Mouse (Mus musculus) thymus, postnatal 14 days (tissue): ENCODE data around the gene Pigz.
A peak's percentile ranks its signal among the peaks of the same experiment; 100 is the strongest.
"Not testable (repeated sequence)": the region's sequence is repeated elsewhere in the genome, so short reads cannot be mapped to it uniquely, and the experiment has no call there.

Experiments used
- DNase-seq: peaks from one replicate; pipeline ENCODE4 v3.0.0; 2021

Gene Pigz

DNA sequence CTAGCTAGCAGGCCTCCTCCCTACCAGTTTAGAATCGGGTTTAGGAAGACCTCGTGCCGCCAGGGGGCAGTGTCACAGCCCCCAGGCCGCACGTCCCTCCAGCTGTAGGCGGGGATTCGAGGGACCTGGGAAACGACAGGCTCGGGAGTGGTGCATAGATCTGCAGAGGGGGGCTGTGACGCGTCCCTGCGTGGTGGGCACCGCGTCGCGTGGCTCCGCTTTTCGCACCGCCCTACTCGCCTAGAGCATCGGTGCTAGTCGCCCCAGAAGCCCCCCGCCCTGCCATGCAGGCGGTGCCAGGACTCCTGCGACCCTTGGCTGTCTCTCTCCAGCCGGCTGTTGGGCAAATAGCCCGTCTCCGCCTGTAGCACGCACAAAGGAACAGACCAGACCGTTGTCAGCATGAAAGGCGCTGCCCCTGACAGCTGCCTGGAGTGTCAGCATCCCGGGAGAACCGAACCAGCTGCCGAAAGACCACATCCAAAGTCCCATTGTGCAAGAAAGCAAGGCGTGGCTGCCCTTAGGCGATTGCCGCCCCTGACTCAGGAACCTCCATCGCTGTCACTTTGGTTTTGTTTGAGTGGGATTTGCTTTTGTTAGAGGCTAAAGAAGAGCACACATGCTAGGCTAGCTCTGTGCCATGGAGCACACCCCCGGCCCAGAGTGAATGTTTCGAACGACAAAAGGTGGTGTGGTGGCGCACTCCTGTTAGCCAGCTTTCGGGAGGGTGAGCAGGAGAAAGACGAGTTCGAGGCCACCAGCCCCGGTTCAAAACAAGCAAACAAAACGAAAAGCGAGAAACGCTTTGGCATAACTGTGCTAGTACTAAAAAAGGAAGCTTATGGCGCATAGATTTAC is 582 bp upstream of the Pigz start:
- peak; percentile 90 for DNase-seq

GRCm38 (mm10) chr16:31934550-31935010 is 929 bp downstream of the Pigz start:
- no peak for DNase-seq

- DNase-seq = peak; percentile 21
Observed at GRCm38 (mm10) chr16:31935091-31935979, 1.7 kb downstream of the Pigz start.

DNA sequence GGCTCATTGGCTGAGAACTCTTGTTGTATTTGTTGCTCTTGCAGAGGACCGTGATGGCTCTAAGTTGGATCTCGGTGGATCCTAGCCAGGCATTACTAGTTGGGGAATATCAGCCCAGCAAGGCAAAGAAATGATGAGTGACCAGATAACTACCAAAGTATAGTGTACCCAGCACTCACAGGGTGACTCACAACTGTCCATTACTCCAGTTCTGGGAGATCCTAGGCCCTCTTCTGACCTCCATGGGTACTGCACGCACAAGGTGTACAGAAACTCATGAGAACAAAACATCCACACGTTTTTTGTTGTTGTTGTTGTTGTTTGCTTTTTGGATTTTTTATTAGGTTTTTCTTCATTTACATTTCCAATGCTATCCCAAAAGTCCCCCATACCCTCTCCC is 2.9 kb downstream of the Pigz start:
- DNase-seq = no peak

GRCm38 (mm10) chr16:31938856-31939255 is 5.2 kb downstream of the Pigz start:
- DNase-seq = no peak

- no peak for DNase-seq
Observed at GRCm38 (mm10) chr16:31940586-31940985, 6.9 kb downstream of the Pigz start.

- peak; percentile 84 for DNase-seq
Observed at GRCm38 (mm10) chr16:31943980-31944379, 10.3 kb downstream of the Pigz start.

DNA sequence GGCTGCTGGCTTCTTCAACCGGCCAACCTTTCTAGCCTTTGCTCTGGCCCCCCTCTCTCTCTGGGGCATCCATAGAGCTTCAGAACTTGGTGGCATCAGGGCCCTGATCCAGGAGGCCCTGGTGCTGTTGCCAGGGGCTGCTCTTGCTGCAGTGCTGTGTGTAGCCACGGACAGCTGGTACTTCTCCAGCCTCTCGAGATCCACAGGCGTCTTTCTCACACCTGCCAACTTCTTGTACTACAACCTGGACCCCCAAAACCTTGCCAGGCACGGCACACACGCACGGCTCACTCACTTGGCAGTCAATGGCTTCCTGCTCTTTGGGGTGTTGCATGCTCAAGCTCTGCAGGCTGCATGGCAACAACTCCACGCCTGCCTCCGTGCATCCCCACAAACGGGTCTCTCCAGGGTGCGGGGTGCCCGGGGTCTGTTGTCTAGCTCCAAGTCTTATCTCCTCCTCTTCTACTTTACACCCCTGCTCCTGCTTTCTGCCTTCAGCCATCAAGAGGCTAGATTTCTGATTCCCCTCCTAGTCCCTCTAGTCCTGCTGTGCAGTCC is 11.1 kb downstream of the Pigz start:
- no peak for DNase-seq

DNA sequence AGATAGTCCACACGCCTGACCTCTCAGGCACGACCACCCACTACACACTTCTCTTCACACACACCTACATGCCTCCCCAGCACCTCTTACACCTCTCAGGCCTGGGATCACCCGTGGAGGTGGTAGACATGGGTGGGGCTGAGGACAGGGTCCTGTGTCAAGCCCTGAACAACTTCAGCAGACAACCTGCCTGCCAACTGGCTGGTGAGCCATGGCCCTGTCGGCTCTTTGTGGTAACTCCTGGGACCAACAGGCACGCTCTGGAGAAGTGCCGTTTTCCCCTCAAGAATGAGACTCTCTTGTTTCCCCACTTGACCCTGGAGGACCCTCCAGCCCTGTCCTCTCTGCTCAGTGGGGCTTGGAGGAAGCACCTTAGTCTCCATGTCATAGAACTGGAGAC is 11.7 kb downstream of the Pigz start:
- no peak for DNase-seq

GRCm38 (mm10) chr16:31945986-31946385 is 12.3 kb downstream of the Pigz start:
- DNase-seq = not testable (repeated sequence)

GRCm38 (mm10) chr16:31947333-31947732 is 13.7 kb downstream of the Pigz start:
- no peak for DNase-seq

GRCm38 (mm10) chr16:31947901-31948316 is 14.3 kb downstream of the Pigz start:
- DNase-seq = no peak

DNA sequence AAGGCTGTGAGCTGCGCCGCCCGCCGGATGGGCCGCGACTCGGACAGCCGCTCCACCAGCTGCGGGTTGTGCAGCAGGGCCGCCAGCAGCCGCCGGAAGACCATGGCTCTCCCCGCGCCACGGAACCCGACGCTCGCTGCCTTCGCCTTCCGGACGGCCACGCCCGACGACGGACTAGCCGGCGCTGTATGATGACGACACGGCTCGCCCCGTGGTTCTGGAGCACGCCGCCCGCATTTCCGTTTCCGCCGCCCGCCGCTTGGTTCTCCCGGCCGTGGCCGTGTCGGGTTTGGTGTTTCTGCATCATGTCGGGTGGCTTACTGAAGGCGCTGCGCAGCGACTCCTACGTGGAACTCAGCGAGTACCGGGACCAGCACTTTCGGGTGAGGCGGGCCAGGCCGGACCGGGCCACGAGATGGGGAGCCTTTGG is 14.7 kb downstream of the Pigz start, which contains the start of the genes 0610012G03Rik and Ncbp2:
0610012G03Rik (minus strand) TSS at position 150 of the 430 bp plus-strand sequence.
Ncbp2 (plus strand) TSS at position 169 of the 430 bp plus-strand sequence.
- DNase-seq = peak; percentile 97

GRCm38 (mm10) chr16:31963224-31963623 is 29.6 kb downstream of the Pigz start:
- no peak for DNase-seq

GRCm38 (mm10) chr16:31975258-31975657 is 41.6 kb downstream of the Pigz start:
- DNase-seq = no peak

- DNase-seq = no peak
Observed at GRCm38 (mm10) chr16:31979501-31979900, 45.9 kb downstream of the Pigz start.

GRCm38 (mm10) chr16:31980946-31981345 is 47.3 kb downstream of the Pigz start:
- DNase-seq = no peak

DNA sequence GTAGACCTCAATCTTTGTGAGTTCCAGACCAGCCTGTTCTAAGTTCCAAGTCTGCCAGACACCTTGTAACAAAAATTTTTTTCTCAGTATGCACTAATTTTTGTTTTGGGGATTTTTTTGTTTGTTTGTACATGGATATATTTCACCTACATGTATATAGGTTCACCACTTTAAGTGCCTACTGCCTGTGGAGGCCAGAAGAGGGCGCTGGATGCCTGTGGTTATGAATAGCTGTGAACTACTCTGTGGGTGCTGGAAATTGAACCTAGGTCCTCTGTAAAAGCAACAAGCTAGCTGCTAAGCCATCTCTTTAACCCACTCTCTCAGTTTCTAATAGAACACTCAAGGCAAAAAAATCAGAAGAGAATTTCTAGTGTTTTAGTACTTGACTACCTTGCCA is 58.4 kb downstream of the Pigz start:
- peak; percentile 22 for DNase-seq

GRCm38 (mm10) chr16:31993195-31993594 is 59.5 kb downstream of the Pigz start:
- DNase-seq = no peak

DNA sequence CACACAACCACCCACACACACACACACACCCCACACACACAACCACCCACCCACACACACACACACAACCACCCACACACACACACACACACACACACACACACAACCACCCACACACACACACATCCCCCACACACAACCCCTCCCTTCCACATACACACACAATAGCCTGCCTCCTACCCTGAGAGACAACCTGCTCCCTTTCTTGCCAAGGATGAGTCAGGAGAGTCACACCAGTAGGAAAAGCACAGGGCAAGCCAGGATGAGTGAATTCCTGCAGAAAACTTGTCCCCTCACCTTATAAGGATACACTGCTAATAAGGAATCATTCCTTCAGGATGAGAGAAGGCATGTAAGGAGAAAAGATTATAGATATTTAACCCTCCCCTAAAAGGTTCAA is 60.3 kb downstream of the Pigz start:
- DNase-seq = no peak
